Mouse (Mus musculus): ENCODE measurements at regions not wholly inside any gene's neighbourhood (a gene's known extent, or its start where the extent isn't known, plus 50 kb on each side); places are given as distances from the start of the nearest gene placed in this dataset.

DNA sequence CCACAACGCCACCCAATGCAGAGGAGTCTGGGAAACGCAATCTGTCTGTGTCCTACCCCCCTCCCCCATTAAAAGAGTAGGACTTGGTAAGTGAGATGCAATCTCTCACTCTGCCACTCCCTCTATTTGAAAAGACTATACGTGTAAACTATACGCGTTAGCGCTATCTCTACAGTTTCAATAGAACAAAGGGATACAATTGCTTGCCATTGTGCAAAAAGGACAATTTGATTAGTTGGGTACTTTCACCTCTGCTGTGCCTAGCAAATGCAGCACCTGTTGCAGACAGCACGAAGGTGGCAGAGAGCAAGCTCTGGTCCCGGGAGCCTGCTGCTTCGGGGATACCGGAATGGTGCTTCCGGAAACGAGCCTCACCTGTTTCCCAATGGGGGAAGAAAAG lies 137.5 kb upstream of the Btg1 start:
- no peak for TF ChIP-seq CTCF (IDR thresholded peaks at IDR 0.05; ENCODE audit: borderline replicate concordance, extremely low read depth, insufficient read depth, insufficient read length)
- no peak for TF ChIP-seq POLR2A (IDR thresholded peaks at IDR 0.05; ENCODE audit: borderline replicate concordance, extremely low read depth, insufficient read depth, insufficient read length, poor library complexity, severe bottlenecking)
